Mouse (Mus musculus): Measurements from ENCODE around the gene Alpk3. TPM values are rescaled to one million over a fixed set of nuclear protein-coding genes. Genes with fewer than 3 reads are reported as not detected.

Alpk3 gene
- polyA plus RNA-seq, 1 experiment from 2014 or later = 2.2 TPM

- H3K9me3 ChIP-seq = no peaks in the 10 kb centered on the region
- H3K4me1 ChIP-seq = no peaks in the 10 kb centered on the region; the same call in 1 of the 2 replicates
- 0% methylated on average over 3 of the region's 3 CpGs for WGBS
- no peak overlapping the region for H3K27ac ChIP-seq
- ATAC-seq (ENCODE audit: insufficient number of reproducible peaks, low FRiP score, low TSS enrichment, low read depth) = no peak
- no peak overlapping the region for H3K9ac ChIP-seq
- H3K4me2 ChIP-seq = no peak overlapping the region
- no peak overlapping the region for H3K4me3 ChIP-seq
- H3K27me3 ChIP-seq = no peaks in the 10 kb centered on the region
- H3K36me3 ChIP-seq = no peaks in the 10 kb centered on the region
These were observed 97.6 kb downstream of the Alpk3 start for GRCm38 (mm10) chr7:81154960-81155359.

Other genes with a start within 250 kb of the Alpk3 start
- gene Iqgap1, start 231.6 kb upstream of the Alpk3 start, polyA plus RNA-seq (2015; fragmentation: Nextera tagmentation; extraction: Ambion mirVana) = 98.9 and 103 TPM in 2 replicates
- 2.3 and 2.6 TPM in 2 replicates for gene Zscan2, start 196.7 kb upstream of the Alpk3 start, polyA plus RNA-seq (2015; fragmentation: Nextera tagmentation; extraction: Ambion mirVana)
- 26.3 and 27.4 TPM in 2 replicates for gene Wdr73, start 156.3 kb upstream of the Alpk3 start, polyA plus RNA-seq (2015; fragmentation: Nextera tagmentation; extraction: Ambion mirVana)
- 5.6 and 6.6 TPM in 2 replicates for gene Nmb, start 152.5 kb upstream of the Alpk3 start, polyA plus RNA-seq (2015; fragmentation: Nextera tagmentation; extraction: Ambion mirVana)
- 219 and 230 TPM in 2 replicates for gene Sec11a, start 109.8 kb upstream of the Alpk3 start, polyA plus RNA-seq (2015; fragmentation: Nextera tagmentation; extraction: Ambion mirVana)
- gene Zfp592, start 63.9 kb upstream of the Alpk3 start, polyA plus RNA-seq (2015; fragmentation: Nextera tagmentation; extraction: Ambion mirVana) = 11.8 and 15.6 TPM in 2 replicates
- 0.06 and 0.15 TPM in 2 replicates for gene Slc28a1, start 57.2 kb downstream of the Alpk3 start, polyA plus RNA-seq (2015; fragmentation: Nextera tagmentation; extraction: Ambion mirVana)
- gene Pde8a, start 156.0 kb downstream of the Alpk3 start, polyA plus RNA-seq (2015; fragmentation: Nextera tagmentation; extraction: Ambion mirVana) = 4.7 and 5.1 TPM in 2 replicates

Data from limb, embryonic 15.5 days (tissue).